Mouse (Mus musculus) Patski (cell line): ENCODE results near the gene Sco1. TPM values are rescaled to one million over a fixed set of nuclear protein-coding genes. Genes with fewer than 3 reads are reported as not detected.
"Not testable (repeated sequence)": the region's sequence is repeated elsewhere in the genome, so short reads cannot be mapped to it uniquely, and the experiment has no call there.

Experiments used
- ATAC-seq: fragments of 100-300 bp; one replicate; pipeline ENCODE4 v1.8.0; 2021
- CTCF ChIA-PET: fragments of 350-600 bp; sonication (Branson Sonifier 250); formaldehyde crosslinking; loops from one replicate; lab custom pipeline; 2022; ENCODE audit warnings: inconsistent platforms; lab: Charles Lee
- POLR2A ChIA-PET: fragments of 350-600 bp; sonication (Branson Sonifier 250); formaldehyde crosslinking; loops from one replicate; lab custom pipeline; 2022; ENCODE audit warnings: antibody characterized with exemption, inconsistent platforms; lab: Charles Lee
- DNase-seq: peaks from one replicate; pipeline ENCODE4 v3.0.0-alpha.2; 2011; ENCODE audit warnings: low read depth, low spot score
- H3K27me3 ChIP-seq: fragments of 371-371 bp; one replicate; pipeline ENCODE4 v1.5.1; 2021
- CTCF ChIP-seq: fragments of 100-300 bp; IDR thresholded peaks from one replicate; pipeline ENCODE4 v1.5.1; 2021
- in situ Hi-C: fragments of 300-500 bp; cut with MboI; formaldehyde crosslinking; loops from 3 replicates; pipeline ENCODE4 v1.11.1; 2018; ENCODE audit warnings: low pct_unique_long_range_greater_than_20kb, mixed read lengths
- polyA plus RNA-seq: library from polyadenylated mRNA; unstranded; gene quantifications from one replicate; pipeline ENCODE4 v1.2.3, GENCODE M21; 2021

The Sco1 gene
- polyA plus RNA-seq, 1 experiment from 2014 or later, result 16.2 TPM

GRCm38 (mm10) chr11:67022354-67023115, 29.9 kb upstream of the Sco1 start:
- ATAC-seq (no peak), DNase-seq (no peak)
- H3K27me3 ChIP-seq, result peaks cover 5% of the 10 kb centered on the region
- ChIA-PET POLR2A (no interaction called here), CTCF (interaction anchor here (1.3 to 3.5 kb wide), 6 partner anchors 19 to 117 kb away, joined by 3 to 12 read pairs (median 6); no protein-coding TSS in a partner anchor)
- peak; percentile 75 for TF ChIP-seq CTCF
- in situ Hi-C loops, result no loop called here

- in situ Hi-C loops, H3K27me3 ChIP-seq, DNase-seq, POLR2A ChIA-PET, ATAC-seq: not testable (repeated sequence)
- CTCF ChIA-PET, result interaction anchor here (1.3 to 3.5 kb wide), 5 partner anchors 19 to 118 kb away, joined by 3 to 12 read pairs (median 6); no protein-coding TSS in a partner anchor
Measured at GRCm38 (mm10) chr11:67023191-67023590, 29.3 kb upstream of the Sco1 start.

GRCm38 (mm10) chr11:67023802-67024340, 28.6 kb upstream of the Sco1 start:
- no peaks in the 10 kb centered on the region for H3K27me3 ChIP-seq
- in situ Hi-C loops, result no loop called here
- TF ChIP-seq CTCF, result no peak
- DNase-seq (no peak), ATAC-seq (no peak)
- ChIA-PET POLR2A (no interaction called here), CTCF (interaction anchor here (0.7 to 2.9 kb wide), 7 partner anchors 18 to 124 kb away, joined by 3 to 11 read pairs (median 4); partner anchors contain the start of genes Adprm and Sco1)

DNA sequence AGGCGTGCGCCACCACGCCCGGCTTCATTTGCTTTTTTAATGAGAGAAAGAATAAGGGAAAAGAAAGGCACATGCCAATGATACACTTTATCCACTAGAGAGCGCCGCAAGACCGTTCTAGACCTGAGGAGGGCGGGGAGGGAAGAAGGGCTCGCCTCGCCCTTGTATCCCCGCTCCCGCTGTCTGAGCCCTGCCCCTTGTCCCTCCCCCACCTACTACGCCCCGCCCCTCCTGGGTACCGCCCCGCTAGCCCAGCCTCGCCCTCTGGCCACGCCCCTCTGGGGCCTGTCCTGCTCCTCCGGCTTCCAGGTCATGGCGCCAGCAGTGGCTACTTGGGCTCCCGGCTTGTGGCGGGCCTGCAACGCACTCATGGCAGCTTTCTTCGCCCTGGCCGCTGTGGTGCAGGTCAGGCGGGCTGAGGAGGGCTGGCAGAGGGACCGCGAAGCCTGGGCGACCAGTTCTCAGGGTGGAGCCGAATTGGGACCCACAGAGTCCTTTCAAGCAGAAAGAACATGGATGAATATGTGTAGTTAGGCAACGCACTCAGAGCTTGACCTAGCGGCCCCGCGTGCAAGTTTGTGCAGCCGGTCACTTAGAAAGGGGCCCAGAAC, 27.5 kb upstream of the Sco1 start, which contains the start of gene Tmem220:
Gene Tmem220 (plus strand): TSS at position 288 of the 611 bp plus-strand sequence.
- ATAC-seq (peak; percentile 99), DNase-seq (peak; percentile 62)
- H3K27me3 ChIP-seq, result no peaks in the 10 kb centered on the region
- in situ Hi-C loops, result loop anchor here (5.0 kb wide), 1 partner anchor 57 kb away; no protein-coding TSS in a partner anchor
- POLR2A ChIA-PET, result no interaction called here
- TF ChIP-seq CTCF, result peak; percentile 79
- CTCF ChIA-PET, result interaction anchor here (0.6 to 2.9 kb wide), 9 partner anchors 17 to 919 kb away, joined by 3 to 20 read pairs (median 4); no protein-coding TSS in a partner anchor

DNA sequence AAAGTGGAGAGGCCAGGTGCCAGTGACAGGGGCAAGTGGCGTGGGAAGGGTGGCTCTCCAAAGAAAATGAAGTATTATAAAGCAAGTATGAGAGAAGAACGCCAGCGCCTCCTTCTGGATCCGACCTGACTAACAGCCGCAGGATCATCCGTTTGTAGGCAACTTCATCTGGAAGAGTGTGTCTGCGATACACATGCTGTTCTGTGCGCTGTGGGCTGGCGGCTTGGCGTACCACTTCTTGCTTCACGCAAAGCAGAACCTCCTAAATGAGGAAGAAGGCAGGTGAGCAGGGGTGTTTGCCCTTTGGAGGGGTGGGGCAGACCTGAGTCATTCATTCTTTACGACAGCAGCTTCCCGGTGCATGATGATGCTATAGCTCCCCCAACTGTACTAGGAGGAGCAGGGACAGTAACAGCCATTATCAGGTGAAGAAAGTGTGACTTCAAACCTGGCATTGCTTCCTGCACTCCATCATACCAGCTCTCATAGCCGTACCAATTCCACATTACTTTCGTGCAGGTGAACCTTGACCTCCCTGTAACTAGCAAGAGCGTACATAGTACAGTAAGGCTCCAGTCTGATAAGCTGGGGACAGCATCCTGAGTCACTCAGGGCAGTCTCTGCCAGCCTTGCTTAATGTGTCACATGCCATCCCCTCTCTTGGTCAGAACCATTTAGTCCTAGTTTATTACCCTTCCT, 21.4 kb upstream of the Sco1 start:
- ChIA-PET CTCF (interaction anchor here (1.2 to 2.1 kb wide), 3 partner anchors 9 to 54 kb away, joined by 3 to 5 read pairs (median 5); no protein-coding TSS in a partner anchor), POLR2A (no interaction called here)
- in situ Hi-C loops, result no loop called here
- DNase-seq, result no peak
- peak; percentile 13 for TF ChIP-seq CTCF
- H3K27me3 ChIP-seq, result no peaks in the 10 kb centered on the region
- no peak for ATAC-seq

GRCm38 (mm10) chr11:67031603-67031915, 20.9 kb upstream of the Sco1 start:
- ATAC-seq (no peak), DNase-seq (no peak)
- ChIA-PET CTCF (interaction anchor here (1.2 kb wide), 1 partner anchor 54 kb away, joined by 3 read pairs; no protein-coding TSS in a partner anchor), POLR2A (no interaction called here)
- TF ChIP-seq CTCF, result no peak
- no peaks in the 10 kb centered on the region for H3K27me3 ChIP-seq
- in situ Hi-C loops, result no loop called here

GRCm38 (mm10) chr11:67034775-67035485, 17.5 kb upstream of the Sco1 start:
- no peak for ATAC-seq
- no peak for TF ChIP-seq CTCF
- ChIA-PET CTCF (interaction anchor here (1.0 kb wide), 1 partner anchor 8 kb away, joined by 3 read pairs; no protein-coding TSS in a partner anchor), POLR2A (no interaction called here)
- in situ Hi-C loops, result no loop called here
- DNase-seq, result no peak
- H3K27me3 ChIP-seq, result no peaks in the 10 kb centered on the region

GRCm38 (mm10) chr11:67036229-67036628, 16.2 kb upstream of the Sco1 start:
- ATAC-seq, result no peak
- DNase-seq, result no peak
- POLR2A ChIA-PET, result no interaction called here
- CTCF ChIA-PET, result no interaction called here
- in situ Hi-C loops, result no loop called here
- no peak for TF ChIP-seq CTCF
- no peaks in the 10 kb centered on the region for H3K27me3 ChIP-seq

- ChIA-PET POLR2A (interaction anchor here (1.7 kb wide), 1 partner anchor 15 kb away, joined by 5 read pairs; the partner anchor contains the start of genes Adprm and Sco1), CTCF (no interaction called here)
- no peak for TF ChIP-seq CTCF
- no peaks in the 10 kb centered on the region for H3K27me3 ChIP-seq
- ATAC-seq (no peak), DNase-seq (no peak)
- in situ Hi-C loops, result no loop called here
Measured at GRCm38 (mm10) chr11:67036892-67037291, 15.6 kb upstream of the Sco1 start.
